ENCODE assay signal across 15 mouse cellular contexts in the genomic region with DNA sequence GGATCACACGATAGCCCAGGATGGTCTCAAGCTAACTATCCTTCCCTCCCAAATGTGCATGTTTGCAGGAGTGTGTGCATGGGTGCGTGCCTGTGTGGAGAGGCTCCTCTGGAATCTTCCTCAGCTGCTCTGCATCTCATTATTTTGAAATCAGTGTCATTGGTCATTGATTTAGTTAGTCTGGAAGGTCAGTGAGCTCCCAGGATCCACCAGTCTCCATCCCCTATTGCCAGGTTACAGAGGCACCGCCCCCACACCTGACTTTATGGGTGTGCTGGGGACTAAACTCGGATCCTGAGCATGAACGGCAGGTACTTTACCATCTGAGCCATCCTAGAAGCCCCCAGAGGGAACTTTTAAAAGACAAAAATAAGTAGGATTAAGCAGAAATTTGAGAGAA. TPM values are rescaled to one million over a fixed set of nuclear protein-coding genes. Genes with fewer than 3 reads are reported as not detected.
A peak's percentile ranks its signal among the peaks of the same experiment; 100 is the strongest.
DNase-seq lines count a peak whose midpoint lies in the region; ATAC-seq lines count a peak whose summit lies in the region.
"Had no signal": no experiment of that assay in that cellular context is flagged by ENCODE, and none has a peak within 500 bp of the region (broad histone marks: within the 10 kb centered on the region; RNA-seq: fewer than 3 reads in every experiment).

No protein-coding gene starts in this region.

- DNase-seq in kidney, postnatal 14 days = no peak
- no peak for DNase-seq in midbrain, embryonic 10.5 days (ENCODE audit: low spot score)
- peak; percentile 61 for DNase-seq in ZHBTc4 (ENCODE audit: low read depth, low spot score)
- DNase-seq in retina, postnatal 1 day = peak; percentile 71
- DNase-seq in cerebellum, postnatal 14 days = no peak
- DNase-seq: adrenal gland, postnatal 14 days; cerebellum, adult 18-20 months; heart, postnatal 4 days; kidney, adult 2 months; layer of hippocampus, adult 9-11 months; thymus, postnatal 14 days had no signal

- no peak overlapping the region for H3K27ac ChIP-seq in kidney, embryonic 14.5 days (ENCODE audit: low read depth, low read length)
- H3K27ac ChIP-seq in midbrain, embryonic 10.5 days (replicated peaks) = peak overlapping the region; percentile 23; the same call in 1 of the 2 replicates
- H3K27ac ChIP-seq in midbrain, embryonic 16.5 days (ENCODE audit: low read length) = no peak overlapping the region
- H3K27ac ChIP-seq: embryonic facial prominence, embryonic 15.5 days; forebrain, embryonic 12.5 days had no signal

- H3K36me3 ChIP-seq in kidney, embryonic 14.5 days (ENCODE audit: control insufficient read depth, insufficient read depth, low read length) = no peaks in the 10 kb centered on the region
- 0 out of 2 replicates have a peak, but pooled peaks cover 4% of the 10 kb centered on the region for H3K36me3 ChIP-seq in midbrain, embryonic 10.5 days
- H3K36me3 ChIP-seq in midbrain, embryonic 16.5 days (ENCODE audit: control insufficient read depth, insufficient read depth, low read length) = peaks cover 6% of the 10 kb centered on the region; the same call in 1 of the 2 replicates
- H3K36me3 ChIP-seq: embryonic facial prominence, embryonic 15.5 days; forebrain, embryonic 12.5 days had no signal

- no peak overlapping the region for H3K9ac ChIP-seq in kidney, embryonic 14.5 days (ENCODE audit: low read depth, low read length)
- H3K9ac ChIP-seq in midbrain, embryonic 16.5 days (ENCODE audit: low read depth, low read length) = no peak overlapping the region
- H3K9ac ChIP-seq: embryonic facial prominence, embryonic 15.5 days; forebrain, embryonic 12.5 days had no signal

- no peaks in the 10 kb centered on the region for H3K4me1 ChIP-seq in kidney, embryonic 14.5 days (ENCODE audit: control insufficient read depth, insufficient read depth, low read length)
- H3K4me1 ChIP-seq in midbrain, embryonic 10.5 days = peaks cover 27% of the 10 kb centered on the region
- H3K4me1 ChIP-seq in midbrain, embryonic 16.5 days (ENCODE audit: control insufficient read depth, insufficient read depth, low read length) = no peaks in the 10 kb centered on the region

- H3K9me3 ChIP-seq in kidney, embryonic 14.5 days (ENCODE audit: control insufficient read depth, low read length) = no peaks in the 10 kb centered on the region
- 0 out of 2 replicates have a peak, but pooled peaks cover 5% of the 10 kb centered on the region for H3K9me3 ChIP-seq in midbrain, embryonic 10.5 days (replicated peaks)
- no peaks in the 10 kb centered on the region for H3K9me3 ChIP-seq in midbrain, embryonic 16.5 days (replicated peaks; ENCODE audit: control insufficient read depth, low read length, poor library complexity, severe bottlenecking)
- H3K9me3 ChIP-seq: embryonic facial prominence, embryonic 15.5 days had no signal

- no peak overlapping the region for H3K4me3 ChIP-seq in kidney, embryonic 14.5 days (ENCODE audit: low read length)
- peak overlapping the region; percentile 34 for H3K4me3 ChIP-seq in midbrain, embryonic 10.5 days
- H3K4me3 ChIP-seq in midbrain, embryonic 16.5 days (ENCODE audit: low read depth, low read length) = no peak overlapping the region
- H3K4me3 ChIP-seq: embryonic facial prominence, embryonic 15.5 days; forebrain, embryonic 12.5 days had no signal

- H3K27me3 ChIP-seq in kidney, embryonic 14.5 days (ENCODE audit: control insufficient read depth, insufficient read depth, low read length) = no peaks in the 10 kb centered on the region
- no peaks in the 10 kb centered on the region for H3K27me3 ChIP-seq in midbrain, embryonic 10.5 days (ENCODE audit: low read depth, poor library complexity, severe bottlenecking)
- H3K27me3 ChIP-seq in midbrain, embryonic 16.5 days (ENCODE audit: control insufficient read depth, insufficient read depth, low read depth, low read length) = no peaks in the 10 kb centered on the region
- H3K27me3 ChIP-seq: embryonic facial prominence, embryonic 15.5 days; forebrain, embryonic 12.5 days had no signal

- 0 out of 2 replicates have a peak overlapping the region, but pooled peaks have one; percentile 5 for H3K4me2 ChIP-seq in kidney, embryonic 14.5 days (replicated peaks; ENCODE audit: low read depth, low read length)
- no peak overlapping the region for H3K4me2 ChIP-seq in midbrain, embryonic 16.5 days (ENCODE audit: low read length)
- H3K4me2 ChIP-seq: embryonic facial prominence, embryonic 15.5 days; forebrain, embryonic 12.5 days had no signal

- WGBS in kidney, embryonic 14.5 days = 46% methylated on average over 5 of the region's 5 CpGs
- WGBS in midbrain, embryonic 10.5 days = 56% methylated on average over 5 of the region's 5 CpGs
- 60% methylated on average over 5 of the region's 5 CpGs for WGBS in midbrain, embryonic 16.5 days

- ATAC-seq in kidney, embryonic 14.5 days (ENCODE audit: low FRiP score, low TSS enrichment) = no peak
- no peak for ATAC-seq in midbrain, embryonic 16.5 days

RNA-seq across cellular contexts. Expression of a gene that starts 7.6 kb away (rescaled TPM):
- polyA plus RNA-seq in kidney, embryonic 14.5 days (2014; fragmentation: Nextera tagmentation; extraction: Ambion mirVana) = 4.0 and 5.5 TPM in 2 replicates
- 7.1 and 7.8 TPM in 2 replicates for polyA plus RNA-seq in midbrain, embryonic 10.5 days (2016; fragmentation: Nextera tagmentation; extraction: Ambion mirVana)
- polyA plus RNA-seq in midbrain, embryonic 16.5 days (2015; fragmentation: Nextera tagmentation; extraction: Ambion mirVana) = 25.0 and 28.4 TPM in 2 replicates

RNA-seq across cellular contexts. Expression of a gene that starts 18.3 kb away (rescaled TPM):
- polyA plus RNA-seq in kidney, embryonic 14.5 days (2014; fragmentation: Nextera tagmentation; extraction: Ambion mirVana) = 1.2 and 1.7 TPM in 2 replicates
- 1.3 and 1.6 TPM in 2 replicates for polyA plus RNA-seq in midbrain, embryonic 10.5 days (2016; fragmentation: Nextera tagmentation; extraction: Ambion mirVana)
- 0.41 and 0.45 TPM in 2 replicates for polyA plus RNA-seq in midbrain, embryonic 16.5 days (2015; fragmentation: Nextera tagmentation; extraction: Ambion mirVana)

RNA-seq across cellular contexts. Expression of a gene that starts 47.9 kb away (rescaled TPM):
- polyA plus RNA-seq in kidney, embryonic 14.5 days (2014; fragmentation: Nextera tagmentation; extraction: Ambion mirVana) = 65.8 and 73.1 TPM in 2 replicates
- polyA plus RNA-seq in midbrain, embryonic 10.5 days (2016; fragmentation: Nextera tagmentation; extraction: Ambion mirVana) = 41.5 and 57.6 TPM in 2 replicates
- 69.8 and 77.9 TPM in 2 replicates for polyA plus RNA-seq in midbrain, embryonic 16.5 days (2015; fragmentation: Nextera tagmentation; extraction: Ambion mirVana)

Comparison
In these comparisons a context has a peak if more than half of its experiments do, and no peak if none do; other contexts are left out.
1. DNase-seq: peak in ZHBTc4 (single experiment) and retina, postnatal 1 day (single experiment); none in kidney, postnatal 14 days (single experiment), midbrain, embryonic 10.5 days (single experiment) and cerebellum, postnatal 14 days (0 of 2).